Mouse (Mus musculus): ENCODE results near the gene Cib2.

DNA sequence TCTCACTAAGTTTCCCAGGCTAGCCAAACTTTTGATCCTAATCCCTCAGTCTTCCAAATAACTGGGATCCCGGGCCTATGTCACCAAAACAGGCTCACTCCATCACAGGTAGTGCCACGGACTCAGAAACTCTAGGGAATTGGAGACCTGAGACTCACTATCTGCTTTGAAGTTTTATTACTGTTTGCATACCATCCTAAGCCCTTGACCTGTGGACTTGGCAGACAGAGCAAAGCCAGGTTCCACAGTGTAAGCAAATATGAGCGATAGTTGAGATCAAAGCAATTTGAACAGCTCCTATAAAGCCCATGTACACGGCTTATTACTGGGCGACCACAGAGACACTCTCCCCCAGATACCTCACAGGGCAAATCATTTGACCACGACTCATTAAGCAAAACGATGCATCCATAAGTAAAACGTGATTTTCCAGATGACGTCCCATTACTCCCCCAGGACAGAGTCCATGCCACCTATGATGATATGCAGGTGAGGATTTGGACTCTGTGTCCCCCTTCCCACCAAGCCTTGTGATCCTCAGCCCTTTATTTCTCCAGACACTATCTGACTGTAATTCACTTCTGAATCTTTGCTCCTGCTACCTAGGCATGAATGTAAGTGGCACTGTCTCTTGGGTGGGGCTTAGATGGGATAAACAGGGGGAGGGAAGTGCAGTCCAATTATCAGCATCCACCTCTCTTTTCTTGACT lies 11.3 kb upstream of the Cib2 start:
- no peak for TF ChIP-seq GATA1 (IDR thresholded peaks at IDR 0.05; ENCODE audit: borderline replicate concordance, low read length)
- no peak for TF ChIP-seq FLI1 (IDR thresholded peaks at IDR 0.05; ENCODE audit: low read length)

Data from megakaryocyte, embryonic 14.5 days (primary cell).